Mouse (Mus musculus): Measurements from ENCODE around the gene Afmid.

Gene Afmid

GRCm38 (mm10) chr11:117886000-117886399 is 60.3 kb downstream of the Afmid start:
- DNase-seq, result no peak

GRCm38 (mm10) chr11:117888168-117888852 is 62.6 kb downstream of the Afmid start:
- DNase-seq, result no peak

GRCm38 (mm10) chr11:117888853-117889822 is 63.4 kb downstream of the Afmid start:
- DNase-seq, result no peak
